Mouse (Mus musculus) CH12F3 (cell line): ENCODE measurements around the gene Smim23.

Experiments
- in situ Hi-C: fragments of 300-500 bp; cut with MboI; formaldehyde crosslinking; loops from 2 replicates; pipeline ENCODE4 v1.14.3; 2020; ENCODE audit warnings: low sequenced_read_pairs

Gene Smim23

DNA sequence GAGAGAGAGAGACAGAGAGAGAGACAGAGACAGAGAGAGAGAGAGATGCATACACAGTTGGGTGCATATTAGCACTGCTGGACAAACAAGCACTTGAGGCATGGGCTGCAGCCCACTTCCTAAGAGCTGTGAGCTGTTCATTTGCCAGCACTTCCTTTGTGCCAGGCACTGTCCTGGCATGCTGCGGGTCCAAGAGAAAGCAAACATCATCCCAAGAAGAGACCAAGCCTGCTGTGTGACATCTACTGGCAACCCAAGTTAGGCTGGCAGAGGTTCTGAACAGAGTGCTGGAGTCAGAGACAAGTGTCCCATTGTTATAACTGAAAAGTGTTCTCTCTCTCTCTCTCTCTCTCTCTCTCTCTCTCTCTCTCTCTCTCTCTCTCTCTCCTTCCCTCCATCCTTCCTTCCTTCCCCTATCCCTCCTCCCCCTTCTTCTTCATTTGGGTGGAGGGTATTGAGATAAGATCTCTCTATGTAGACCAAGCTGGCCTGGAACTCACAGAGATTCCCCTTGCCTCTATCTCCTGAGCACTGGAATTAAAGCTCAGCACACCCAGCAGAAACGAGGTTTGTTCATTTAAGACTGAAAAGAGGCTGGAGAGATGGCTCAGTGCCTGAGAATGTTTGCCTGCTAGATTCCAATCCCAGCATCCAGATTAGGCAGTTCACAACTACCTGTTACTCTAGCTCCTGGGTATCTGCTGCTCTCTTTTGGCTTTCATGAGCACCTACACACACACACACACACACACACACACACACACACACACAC lies 42.6 kb downstream of the Smim23 start:
- in situ Hi-C loops, result no loop called here

DNA sequence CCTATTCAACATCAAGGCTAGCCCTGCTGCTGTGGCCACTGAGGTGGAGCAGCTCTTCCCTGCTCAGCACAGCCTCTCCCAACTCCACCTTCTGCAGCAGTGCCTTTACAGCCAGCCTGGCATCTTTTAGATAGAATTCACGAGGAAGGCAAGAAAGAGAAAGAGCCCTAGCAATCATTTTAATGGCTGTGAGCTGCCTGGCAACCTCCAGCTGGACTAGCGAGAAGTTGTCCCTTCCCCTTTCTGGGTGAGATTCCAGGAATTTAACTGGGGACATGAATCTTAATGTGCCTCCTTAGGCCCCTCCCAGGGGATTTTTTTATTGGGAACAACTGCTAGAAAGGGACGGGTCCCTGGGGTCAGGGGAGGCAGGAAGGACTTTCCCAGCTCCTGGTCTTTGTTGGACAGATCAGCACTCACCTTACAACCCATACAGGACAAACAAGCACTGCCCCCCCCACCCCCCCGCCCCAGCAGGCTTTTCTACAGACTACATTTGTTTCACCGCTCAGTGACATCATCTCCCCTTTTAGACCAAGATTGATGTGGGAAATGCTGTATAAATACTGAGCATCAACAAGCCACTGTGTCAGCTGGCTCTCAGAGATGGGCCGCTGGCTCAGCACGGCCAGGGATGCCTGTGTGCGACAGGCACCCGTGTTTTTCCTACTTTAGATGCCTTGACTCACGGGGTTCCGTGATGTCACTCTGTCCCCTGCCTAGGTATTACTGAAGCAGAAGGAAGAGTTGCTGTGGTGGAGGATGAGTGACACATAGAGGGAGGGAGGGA lies 43.5 kb downstream of the Smim23 start:
- in situ Hi-C loops, result no loop called here

DNA sequence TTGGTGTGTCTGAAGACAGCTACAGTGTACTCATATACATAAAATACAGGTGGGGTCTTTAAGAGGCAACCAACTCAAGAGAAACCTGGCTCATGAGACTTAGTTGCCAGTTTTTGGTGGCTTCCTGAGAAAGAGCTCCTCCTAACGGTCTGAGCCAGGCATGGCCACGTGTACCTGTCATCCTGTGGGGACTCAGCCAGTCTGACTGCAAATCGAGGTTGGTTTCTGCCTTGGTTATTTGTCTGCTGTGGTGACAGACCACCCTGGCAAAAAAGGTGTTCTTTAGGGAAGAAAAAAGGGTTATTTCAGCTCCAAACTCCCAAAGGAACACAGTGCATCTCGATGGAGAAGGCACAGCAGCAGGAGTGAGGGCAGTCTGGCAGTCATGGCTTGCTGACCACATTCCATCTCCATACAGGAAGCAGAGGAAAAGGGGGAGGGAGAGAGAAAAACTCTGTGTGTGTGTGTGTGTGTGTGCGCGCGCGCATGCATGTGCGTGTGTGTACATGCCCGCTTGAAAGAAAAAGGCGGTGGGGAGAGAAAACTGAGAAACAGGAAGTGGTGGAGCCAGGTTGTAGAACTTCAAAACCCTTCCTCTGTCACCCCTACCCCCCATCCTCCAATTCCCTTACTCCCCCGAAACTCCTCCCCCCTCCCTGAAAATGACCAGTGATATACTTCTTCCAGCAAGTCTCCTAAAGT lies 55.6 kb downstream of the Smim23 start:
- in situ Hi-C loops, result no loop called here
